32 mouse cellular contexts compared by ENCODE assay signal in genomic region chrX:37063902-37064301, GRCm38 (mm10). TPM values are rescaled to one million over a fixed set of nuclear protein-coding genes. Genes with fewer than 3 reads are reported as not detected.
DNase-seq lines count a peak whose midpoint lies in the region; ATAC-seq and TF ChIP-seq lines count a peak whose summit lies in the region.
"Had no signal": no experiment of that assay in that cellular context is flagged by ENCODE, and none has a peak within 500 bp of the region (broad histone marks: within the 10 kb centered on the region; RNA-seq: fewer than 3 reads in every experiment).

No protein-coding gene starts in this region.

- no peaks in the 10 kb centered on the region for H3K27me3 ChIP-seq in MEL (ENCODE audit: control insufficient read depth in 1 of 2, insufficient read depth in 2 of 2, low read length in 2 of 2)
- no peaks in the 10 kb centered on the region for H3K27me3 ChIP-seq in thymus, adult 2 months (ENCODE audit: control insufficient read depth, insufficient read depth, low read length)
- H3K27me3 ChIP-seq in forebrain, embryonic 15.5 days: no peaks in the 10 kb centered on the region
- H3K27me3 ChIP-seq: embryonic facial prominence, embryonic 13.5 days; forebrain, embryonic 12.5 days; hindbrain, embryonic 13.5 days; intestine, embryonic 15.5 days had no signal

- no peak for TF ChIP-seq CTCF in MEL (IDR thresholded peaks at IDR 0.05 in 2 of 3, conservative IDR thresholded peaks at IDR 0.05 in 1 of 3; ENCODE audit: control insufficient read depth in 1 of 3, insufficient read depth in 1 of 3, low read depth in 2 of 3, low read length in 3 of 3, poor library complexity in 1 of 3, severe bottlenecking in 1 of 3)
- no peak for TF ChIP-seq CTCF in thymus, adult 2 months (IDR thresholded peaks at IDR 0.05; ENCODE audit: borderline replicate concordance, control insufficient read depth, extremely low read depth, insufficient read depth, low read length, poor library complexity)

- H3K9ac ChIP-seq in MEL (ENCODE audit: control insufficient read depth, low read depth, low read length, poor library complexity, severe bottlenecking): no peak overlapping the region
- no peak overlapping the region for H3K9ac ChIP-seq in forebrain, embryonic 15.5 days (replicated peaks)
- H3K9ac ChIP-seq: embryonic facial prominence, embryonic 13.5 days; forebrain, embryonic 12.5 days; hindbrain, embryonic 13.5 days; intestine, embryonic 15.5 days had no signal

- H3K9me3 ChIP-seq in MEL (replicated peaks; ENCODE audit: insufficient read depth, low read length): no peaks in the 10 kb centered on the region
- no peaks in the 10 kb centered on the region for H3K9me3 ChIP-seq in forebrain, embryonic 15.5 days
- H3K9me3 ChIP-seq: embryonic facial prominence, embryonic 10.5 days; embryonic facial prominence, embryonic 13.5 days; forebrain, embryonic 12.5 days; hindbrain, embryonic 10.5 days; hindbrain, embryonic 13.5 days; intestine, embryonic 15.5 days had no signal

- H3K27ac ChIP-seq in MEL (ENCODE audit: control insufficient read depth, low read depth, low read length): no peak overlapping the region
- no peak overlapping the region for H3K27ac ChIP-seq in thymus, adult 2 months (ENCODE audit: control insufficient read depth, insufficient read depth, low read length)
- no peak overlapping the region for H3K27ac ChIP-seq in forebrain, embryonic 15.5 days (replicated peaks)
- H3K27ac ChIP-seq: embryonic facial prominence, embryonic 10.5 days; embryonic facial prominence, embryonic 13.5 days; forebrain, embryonic 12.5 days; hindbrain, embryonic 10.5 days; hindbrain, embryonic 13.5 days; intestine, embryonic 15.5 days had no signal

- no peak for TF ChIP-seq RAD21 in MEL (IDR thresholded peaks at IDR 0.05; ENCODE audit: low read depth, low read length)

- no peak overlapping the region for H3K4me2 ChIP-seq in forebrain, embryonic 15.5 days (replicated peaks)
- H3K4me2 ChIP-seq: embryonic facial prominence, embryonic 13.5 days; forebrain, embryonic 12.5 days; heart, embryonic 11.5 days; hindbrain, embryonic 13.5 days; intestine, embryonic 15.5 days had no signal

- TF ChIP-seq POLR2A in MEL (IDR thresholded peaks at IDR 0.05; ENCODE audit: control insufficient read depth in 1 of 2, insufficient read depth in 1 of 2, low read depth in 1 of 2, low read length in 2 of 2, poor library complexity in 1 of 2): no peak
- TF ChIP-seq POLR2A in thymus, adult 2 months (IDR thresholded peaks at IDR 0.05; ENCODE audit: control insufficient read depth, extremely low read depth, insufficient read depth, low read length, poor library complexity): no peak

- no peaks in the 10 kb centered on the region for H3K36me3 ChIP-seq in MEL (ENCODE audit: control insufficient read depth in 1 of 2, insufficient read depth in 2 of 2, low read length in 2 of 2)
- no peaks in the 10 kb centered on the region for H3K36me3 ChIP-seq in thymus, adult 2 months (ENCODE audit: control insufficient read depth, insufficient read depth, low read length)
- no peaks in the 10 kb centered on the region for H3K36me3 ChIP-seq in forebrain, embryonic 15.5 days
- H3K36me3 ChIP-seq: embryonic facial prominence, embryonic 10.5 days; embryonic facial prominence, embryonic 13.5 days; forebrain, embryonic 12.5 days; hindbrain, embryonic 10.5 days; hindbrain, embryonic 13.5 days; intestine, embryonic 15.5 days had no signal

- 0 out of 4 replicates have a peak, but pooled peaks cover 0 to 4% of the 10 kb centered on the region in 2 experiments for H3K4me1 ChIP-seq in MEL (ENCODE audit: control insufficient read depth in 1 of 2, insufficient read depth in 2 of 2, low read length in 2 of 2)
- no peaks in the 10 kb centered on the region for H3K4me1 ChIP-seq in thymus, adult 2 months (replicated peaks; ENCODE audit: control insufficient read depth, insufficient read depth, low read length)
- H3K4me1 ChIP-seq in forebrain, embryonic 15.5 days: no peaks in the 10 kb centered on the region
- H3K4me1 ChIP-seq: embryonic facial prominence, embryonic 10.5 days; embryonic facial prominence, embryonic 13.5 days; forebrain, embryonic 12.5 days; hindbrain, embryonic 10.5 days; hindbrain, embryonic 13.5 days; intestine, embryonic 15.5 days had no signal

- WGBS in thymus, adult 2 months: 67% methylated on average over 9 of the region's 9 CpGs
- WGBS in forebrain, embryonic 15.5 days: 80% methylated on average over 9 of the region's 9 CpGs

- no peaks in the 10 kb centered on the region for H3K79me2 ChIP-seq in MEL (ENCODE audit: control insufficient read depth, insufficient read depth, low read length, poor library complexity)

- peak; percentile 31 for DNase-seq in MEL (ENCODE audit: low read depth, low spot score)
- no peak for DNase-seq in right cerebral cortex, postnatal 25 days
- DNase-seq in thymus, adult 2 months: no peak
- DNase-seq: adrenal gland, postnatal 10 days; adrenal gland, postnatal 36 days; cerebellum, adult 18-20 months; cerebellum, adult 9-10 months; cerebellum, postnatal 14 days; embryo, embryonic 11 days; gastrocnemius, postnatal 25 days; heart, postnatal 36 days had no signal

- no peak overlapping the region for H3K4me3 ChIP-seq in MEL (ENCODE audit: control insufficient read depth in 1 of 2, insufficient read depth in 1 of 2, low read depth in 2 of 2, low read length in 2 of 2)
- no peak overlapping the region for H3K4me3 ChIP-seq in thymus, adult 2 months (ENCODE audit: control insufficient read depth, insufficient read depth, low read length)
- H3K4me3 ChIP-seq in forebrain, embryonic 15.5 days: no peak overlapping the region
- H3K4me3 ChIP-seq: embryonic facial prominence, embryonic 10.5 days; embryonic facial prominence, embryonic 13.5 days; erythroblast, embryonic 14.5 days; forebrain, embryonic 12.5 days; hindbrain, embryonic 10.5 days; hindbrain, embryonic 13.5 days; intestine, embryonic 15.5 days had no signal

- ATAC-seq in granulocyte monocyte progenitor cell, adult 5-6 weeks (replicated peaks; ENCODE audit: poor library complexity, severe bottlenecking): peak; percentile 71
- ATAC-seq in monocyte, adult 5-6 weeks (replicated peaks; ENCODE audit: insufficient number of reproducible peaks, low FRiP score, low TSS enrichment, poor library complexity, severe bottlenecking): 0 out of 2 replicates have a peak, but pooled peaks have one; percentile 53
- no peak for ATAC-seq in forebrain, embryonic 15.5 days (replicated peaks)
- ATAC-seq: forebrain, embryonic 16.5 days; hindbrain, embryonic 16.5 days; intestine, embryonic 15.5 days; Patski had no signal

- no peak for TF ChIP-seq EP300 in MEL (IDR thresholded peaks at IDR 0.05; ENCODE audit: low read depth in 1 of 2, low read length in 2 of 2)

TF ChIP-seq in MEL, 35 proteins besides CTCF, POLR2A, EP300 and RAD21 (continues in another document):
- TF ChIP-seq ZNF384 (IDR thresholded peaks at IDR 0.05; ENCODE audit: low read depth, low read length) (no peak), SIN3A (IDR thresholded peaks at IDR 0.05; ENCODE audit: low read length) (no peak), HCFC1 (IDR thresholded peaks at IDR 0.05; ENCODE audit: low read depth, low read length) (no peak), BHLHE40 (IDR thresholded peaks at IDR 0.05; ENCODE audit: borderline replicate concordance, low read depth, low read length) (no peak), MAX (IDR thresholded peaks at IDR 0.05; ENCODE audit: low read length) (no peak), POLR2AphosphoS5 (IDR thresholded peaks at IDR 0.05; ENCODE audit: borderline replicate concordance, low read depth, low read length) (no peak), NRF1 (IDR thresholded peaks at IDR 0.05; ENCODE audit: insufficient read depth, low read depth, low read length, poor library complexity, severe bottlenecking) (no peak), TBP (IDR thresholded peaks at IDR 0.05; ENCODE audit: low read depth, low read length) (no peak), ZC3H11A (IDR thresholded peaks at IDR 0.05; ENCODE audit: low read depth, low read length) (no peak), CHD2 (IDR thresholded peaks at IDR 0.05; ENCODE audit: low read length) (no peak), CHD1 (IDR thresholded peaks at IDR 0.05; ENCODE audit: low read depth, low read length) (no peak), ZMIZ1 (IDR thresholded peaks at IDR 0.05; ENCODE audit: low read depth, low read length) (no peak), ETS1 (IDR thresholded peaks at IDR 0.05; ENCODE audit: low read depth, low read length) (no peak), E2F4 (IDR thresholded peaks at IDR 0.05; ENCODE audit: borderline replicate concordance, low read depth, low read length) (no peak)

RNA-seq across cellular contexts. Expression of gene Sowahd, which starts 15.3 kb away (rescaled TPM):
- total RNA-seq in MEL (2012; rRNA removed): not detected in 2 replicates
- not detected for polyA plus RNA-seq in MEL (2012; ENCODE audit: insufficient read depth in 1 of 2, insufficient read length in 2 of 2, low read depth in 1 of 2, low replicate concordance in 2 of 2, missing spikeins in 1 of 2)
- 0.38 TPM in 1 of 2 replicates, not detected in the other for total RNA-seq in granulocyte monocyte progenitor cell, adult 5-6 weeks (2014; fragmentation: Nextera tagmentation)
- total RNA-seq in granulocyte monocyte progenitor cell, adult 5-6 weeks (2017): 0.15 and 1.2 TPM in 2 replicates
- not detected in 3 replicates for total RNA-seq in monocyte, adult 5-6 weeks (2017)
- 0.13 and 0.19 TPM in 2 replicates for polyA plus RNA-seq in thymus, adult 2 months (2012; rRNA removed)
- not detected in 2 replicates for polyA plus RNA-seq in forebrain, embryonic 15.5 days (2015; fragmentation: Nextera tagmentation; extraction: Ambion mirVana)
- total RNA-seq: ES-E14; gastrocnemius, adult 8-10 months; gastrocnemius, postnatal 25 days; heart, adult 8-10 months; heart, postnatal 36 days had no signal
- polyA plus RNA-seq: cortical plate, adult 2 months; embryonic facial prominence, embryonic 10.5 days; embryonic facial prominence, embryonic 13.5 days; erythroblast, embryonic 14.5 days; forebrain, embryonic 12.5 days; forebrain, embryonic 16.5 days; gonadal fat pad, adult 2 months; heart, embryonic 14.5 days; heart, postnatal 0 days; hindbrain, embryonic 10.5 days; intestine, embryonic 15.5 days; Patski had no signal

RNA-seq across cellular contexts. Expression of gene Rpl39, which starts 21.3 kb away (rescaled TPM):
- 1,123 and 1,279 TPM in 2 replicates for total RNA-seq in MEL (2012; rRNA removed)
- polyA plus RNA-seq in MEL (2012; ENCODE audit: insufficient read depth in 1 of 2, insufficient read length in 2 of 2, low read depth in 1 of 2, low replicate concordance in 2 of 2, missing spikeins in 1 of 2): 1,000 to 10,000 TPM in 1 of 2 experiments, not detected in 1; 1,063 TPM
- 2,391 and 2,751 TPM in 2 replicates for total RNA-seq in granulocyte monocyte progenitor cell, adult 5-6 weeks (2014; fragmentation: Nextera tagmentation)
- 3,105 and 3,852 TPM in 2 replicates for total RNA-seq in granulocyte monocyte progenitor cell, adult 5-6 weeks (2017)
- 1,433 to 1,582 TPM (median 1,501 TPM) in 3 replicates for total RNA-seq in monocyte, adult 5-6 weeks (2017)
- 98.5 and 123 TPM in 2 replicates for polyA plus RNA-seq in thymus, adult 2 months (2012; rRNA removed)
- 336 and 348 TPM in 2 replicates for polyA plus RNA-seq in forebrain, embryonic 15.5 days (2015; fragmentation: Nextera tagmentation; extraction: Ambion mirVana)

RNA-seq across cellular contexts. Expression of gene Upf3b, which starts 46.2 kb away (rescaled TPM):
- 13.0 and 14.0 TPM in 2 replicates for total RNA-seq in MEL (2012; rRNA removed)
- polyA plus RNA-seq in MEL (2012; ENCODE audit: insufficient read depth in 1 of 2, insufficient read length in 2 of 2, low read depth in 1 of 2, low replicate concordance in 2 of 2, missing spikeins in 1 of 2): 10 to 100 TPM in 1 of 2 experiments, not detected in 1; 25.0 TPM
- 48.5 and 59.1 TPM in 2 replicates for total RNA-seq in granulocyte monocyte progenitor cell, adult 5-6 weeks (2014; fragmentation: Nextera tagmentation)
- total RNA-seq in granulocyte monocyte progenitor cell, adult 5-6 weeks (2017): 57.7 and 58.8 TPM in 2 replicates
- total RNA-seq in monocyte, adult 5-6 weeks (2017): 27.2 to 44.4 TPM (median 41.0 TPM) in 3 replicates
- 4.8 and 5.0 TPM in 2 replicates for polyA plus RNA-seq in thymus, adult 2 months (2012; rRNA removed)
- 27.2 and 30.3 TPM in 2 replicates for polyA plus RNA-seq in forebrain, embryonic 15.5 days (2015; fragmentation: Nextera tagmentation; extraction: Ambion mirVana)
